Mouse (Mus musculus): ENCODE results near the gene I830077J02Rik.
"Not testable (repeated sequence)": the region's sequence is repeated elsewhere in the genome, so short reads cannot be mapped to it uniquely, and the experiment has no call there.

The I830077J02Rik gene

GRCm38 (mm10) chr3:105917656-105918354, 14.7 kb downstream of the I830077J02Rik start:
- DNase-seq: no peak

GRCm38 (mm10) chr3:105916455-105916854, 16.0 kb downstream of the I830077J02Rik start:
- not testable (repeated sequence) for DNase-seq

GRCm38 (mm10) chr3:105915281-105915680, 17.2 kb downstream of the I830077J02Rik start:
- no peak for DNase-seq

- no peak for DNase-seq
These were observed 18.4 kb downstream of the I830077J02Rik start for GRCm38 (mm10) chr3:105913839-105914681.

GRCm38 (mm10) chr3:105912097-105912880, 20.2 kb downstream of the I830077J02Rik start:
- DNase-seq: no peak

- peak; percentile 56 for DNase-seq
These were observed 21.8 kb downstream of the I830077J02Rik start for GRCm38 (mm10) chr3:105910519-105911190.

GRCm38 (mm10) chr3:105908976-105909375, 23.5 kb downstream of the I830077J02Rik start:
- no peak for DNase-seq

- DNase-seq: no peak
These were observed 24.4 kb downstream of the I830077J02Rik start for GRCm38 (mm10) chr3:105907956-105908655.

- DNase-seq: no peak
These were observed 27.7 kb downstream of the I830077J02Rik start for GRCm38 (mm10) chr3:105904721-105905120.

- DNase-seq: no peak
These were observed 28.3 kb downstream of the I830077J02Rik start for GRCm38 (mm10) chr3:105904213-105904612.

- DNase-seq: no peak
These were observed 31.0 kb downstream of the I830077J02Rik start for GRCm38 (mm10) chr3:105901468-105901867.

- DNase-seq: peak; percentile 28
These were observed 31.7 kb downstream of the I830077J02Rik start for GRCm38 (mm10) chr3:105900716-105901115.

GRCm38 (mm10) chr3:105900266-105900665, 32.2 kb downstream of the I830077J02Rik start:
- no peak for DNase-seq

- peak; percentile 86 for DNase-seq
These were observed 32.9 kb downstream of the I830077J02Rik start for GRCm38 (mm10) chr3:105899394-105900147.

GRCm38 (mm10) chr3:105898861-105899260, 33.6 kb downstream of the I830077J02Rik start:
- no peak for DNase-seq

GRCm38 (mm10) chr3:105898325-105898724, 34.1 kb downstream of the I830077J02Rik start:
- no peak for DNase-seq

- DNase-seq: no peak
These were observed 35.7 kb downstream of the I830077J02Rik start for GRCm38 (mm10) chr3:105896811-105897210.

GRCm38 (mm10) chr3:105894601-105895592, 37.6 kb downstream of the I830077J02Rik start:
- peak; percentile 88 for DNase-seq

- peak; percentile 38 for DNase-seq
These were observed 38.5 kb downstream of the I830077J02Rik start for GRCm38 (mm10) chr3:105893941-105894391.

All from thymus, postnatal 14 days (tissue).